Mouse (Mus musculus) heart, embryonic 11.5 days (tissue): Measurements from ENCODE around the gene Gm5741. TPM values are rescaled to one million over a fixed set of nuclear protein-coding genes. Genes with fewer than 3 reads are reported as not detected.

Source experiments
- ATAC-seq: fragments of 200-750 bp; cut with Nextera tagmentation; replicated peaks from 2 replicates; pipeline ENCODE4 v1.8.0; 2017; ENCODE audit warnings: moderate library complexity; ENCODE audit not compliant: insufficient number of reproducible peaks, low FRiP score, low TSS enrichment
- H3K27ac ChIP-seq: fragments of 300-500 bp; sonication (generic); 2 replicates; pipeline ENCODE4 v1.5.1; 2014; ENCODE audit warnings: mild to moderate bottlenecking, low read depth, low read length
- H3K27me3 ChIP-seq: fragments of 300-500 bp; sonication (generic); 2 replicates; pipeline ENCODE4 v1.6.1; 2014; ENCODE audit warnings: mild to moderate bottlenecking, low read length, mixed read lengths; ENCODE audit not compliant: control insufficient read depth, insufficient read depth
- H3K36me3 ChIP-seq: fragments of 300-500 bp; sonication (generic); 2 replicates; pipeline ENCODE4 v1.6.1; 2014; ENCODE audit warnings: mild to moderate bottlenecking, low read length, moderate library complexity, mixed read lengths; ENCODE audit not compliant: control insufficient read depth, insufficient read depth
- H3K4me1 ChIP-seq: fragments of 300-500 bp; sonication (generic); 2 replicates; pipeline ENCODE4 v1.6.1; 2014; ENCODE audit warnings: low read length; ENCODE audit not compliant: control insufficient read depth, insufficient read depth
- H3K4me2 ChIP-seq: fragments of 300-500 bp; sonication (generic); 2 replicates; pipeline ENCODE4 v1.6.1; 2014; ENCODE audit warnings: mild to moderate bottlenecking, moderate library complexity
- H3K4me3 ChIP-seq: fragments of 300-500 bp; sonication (generic); 2 replicates; pipeline ENCODE4 v1.5.1; 2014; ENCODE audit warnings: low read depth, low read length
- H3K9ac ChIP-seq: fragments of 300-500 bp; sonication (generic); 2 replicates; pipeline ENCODE4 v1.6.1; 2014; ENCODE audit warnings: mild to moderate bottlenecking, low read depth, low read length, moderate library complexity
- H3K9me3 ChIP-seq: fragments of 300-500 bp; sonication (generic); replicated peaks from 2 replicates; pipeline ENCODE4 v1.6.1; 2016; ENCODE audit warnings: low read length; ENCODE audit not compliant: control insufficient read depth
- WGBS: fragments of 180-500 bp; shearing (Covaris S2); extraction: QIAGEN DNeasy Blood & Tissue Kit; methylation state at CpG from one replicate; pipeline ENCODE4 v1.1.7; 2014; ENCODE audit not compliant: insufficient replicate concordance; 5-methylcytosine and 5-hydroxymethylcytosine counted together
- polyA plus RNA-seq: library from polyadenylated mRNA; unstranded; fragments of >200 nt; fragmentation: Nextera tagmentation; extraction: Ambion mirVana; gene quantifications from 2 replicates; pipeline ENCODE4 v1.2.1, GENCODE M21; 2014

Gm5741 gene
- polyA plus RNA-seq, 1 experiment from 2014 or later: not detected

DNA sequence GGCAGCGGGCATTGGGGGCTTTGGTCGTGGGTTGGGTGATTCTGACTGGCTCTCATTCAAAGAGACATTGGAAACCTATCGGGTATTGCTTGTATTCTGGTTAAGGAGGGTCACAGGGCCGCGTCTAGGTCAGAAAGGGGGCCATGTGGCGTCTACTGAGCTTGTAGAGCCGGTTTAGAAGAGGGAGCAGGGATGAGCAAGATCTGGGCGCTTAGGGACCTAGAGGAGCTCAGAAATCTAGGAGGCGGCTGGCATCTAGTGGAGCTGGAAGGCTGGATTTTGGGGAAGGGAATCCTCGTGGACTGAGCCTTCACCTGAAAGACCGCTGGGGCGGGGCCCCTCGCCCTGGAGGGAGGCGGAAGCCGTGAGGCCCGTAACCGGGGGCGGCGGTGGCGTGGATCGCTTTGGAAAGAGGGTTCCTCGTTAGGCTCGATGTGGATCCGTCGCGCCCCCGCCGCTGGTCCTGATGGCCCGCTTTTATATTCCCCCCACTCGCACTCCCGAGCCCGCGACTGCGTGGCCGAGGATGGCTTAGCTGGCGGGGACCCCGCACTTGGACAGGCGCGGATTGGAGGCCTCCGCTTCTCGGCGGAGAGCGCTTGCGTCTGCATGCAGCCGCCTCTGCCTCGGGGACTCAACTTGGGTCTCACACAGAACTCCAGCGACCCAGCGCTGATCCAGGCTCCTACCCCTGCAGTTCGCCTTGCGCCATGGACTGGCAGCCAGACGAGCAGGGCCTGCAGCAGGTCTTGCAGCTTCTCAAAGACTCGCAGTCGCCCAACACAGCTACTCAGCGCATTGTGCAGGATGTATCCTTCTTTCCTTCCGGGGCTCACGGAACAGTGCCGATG is 29.9 kb downstream of the Gm5741 start:
- peak overlapping the region; percentile 94 for H3K9ac ChIP-seq
- ATAC-seq: no peak
- under 1% methylated on average over 57 of the region's 57 CpGs for WGBS
- peak overlapping the region; percentile 99 for H3K27ac ChIP-seq
- peaks cover 16% of the 10 kb centered on the region for H3K36me3 ChIP-seq
- no peaks in the 10 kb centered on the region for H3K9me3 ChIP-seq
- H3K4me1 ChIP-seq: peaks cover 22% of the 10 kb centered on the region
- H3K4me3 ChIP-seq: peak overlapping the region; percentile 94
- peak overlapping the region; percentile 97 for H3K4me2 ChIP-seq
- no peaks in the 10 kb centered on the region for H3K27me3 ChIP-seq

DNA sequence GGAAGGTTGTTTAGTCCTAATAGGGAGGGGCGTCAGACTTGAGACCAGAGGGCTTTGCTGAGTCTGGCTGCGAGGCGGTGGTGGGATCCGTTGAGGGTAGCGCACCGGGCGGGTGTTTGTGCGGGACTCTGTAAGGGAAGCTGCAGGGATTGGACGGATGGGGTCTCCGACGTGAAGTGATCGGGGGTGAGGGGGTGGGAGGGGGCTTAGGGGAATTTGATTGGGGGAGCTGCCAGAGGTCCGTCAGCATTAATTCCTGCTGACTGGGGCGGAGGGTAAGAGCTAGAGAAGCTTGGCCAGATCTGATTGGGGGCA is 30.5 kb downstream of the Gm5741 start:
- WGBS: 1% methylated on average over 14 of the region's 14 CpGs
- Histone ChIP-seq H3K4me3 (peak overlapping the region; percentile 94), H3K9me3 (no peaks in the 10 kb centered on the region), H3K4me1 (peaks cover 22% of the 10 kb centered on the region), H3K27ac (peak overlapping the region; percentile 99), H3K27me3 (no peaks in the 10 kb centered on the region), H3K4me2 (peak overlapping the region; percentile 97), H3K9ac (peak overlapping the region; percentile 94), H3K36me3 (peaks cover 16% of the 10 kb centered on the region)
- ATAC-seq: peak; percentile 26

GRCm38 (mm10) chr8:85036718-85037365 is 30.9 kb downstream of the Gm5741 start, which contains the start of gene Tnpo2:
Gene Tnpo2 (plus strand): TSS chr8:85036915.
- H3K9ac ChIP-seq: peak within 1 kb of the TSS; percentile 94
- peaks cover 20% of the 10 kb centered on the region for H3K36me3 ChIP-seq
- WGBS: under 1% methylated on average over 57 of the region's 59 CpGs
- H3K27me3 ChIP-seq: no peaks in the 10 kb centered on the region
- H3K9me3 ChIP-seq: no peaks in the 10 kb centered on the region
- peak within 1 kb of the TSS; percentile 99 for H3K27ac ChIP-seq
- H3K4me1 ChIP-seq: peaks cover 22% of the 10 kb centered on the region
- peak; percentile 92 for ATAC-seq
- peak within 1 kb of the TSS; percentile 97 for H3K4me2 ChIP-seq
- peak within 1 kb of the TSS; percentile 94 for H3K4me3 ChIP-seq

DNA sequence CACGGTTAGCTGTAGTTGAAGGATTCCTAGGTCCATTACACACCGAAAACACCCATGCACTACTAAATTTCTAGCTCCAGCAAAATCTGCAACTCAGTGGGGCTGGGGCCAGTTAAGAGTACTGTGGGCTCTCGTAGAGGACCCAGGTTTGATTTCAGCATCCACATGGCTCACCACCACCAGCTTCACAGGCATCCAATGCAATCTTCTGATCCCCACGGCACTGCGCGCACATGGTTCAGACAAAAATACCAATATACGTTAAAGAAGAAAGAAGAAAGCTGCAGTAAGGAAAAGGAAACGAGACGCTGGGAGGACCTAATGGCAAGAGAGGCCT is 31.4 kb downstream of the Gm5741 start:
- H3K4me1 ChIP-seq: peaks cover 22% of the 10 kb centered on the region
- peak overlapping the region; percentile 94 for H3K9ac ChIP-seq
- peak overlapping the region; percentile 94 for H3K4me3 ChIP-seq
- H3K4me2 ChIP-seq: peak overlapping the region; percentile 97
- peaks cover 20% of the 10 kb centered on the region for H3K36me3 ChIP-seq
- under 1% methylated on average over 9 of the region's 9 CpGs for WGBS
- no peaks in the 10 kb centered on the region for H3K27me3 ChIP-seq
- peak overlapping the region; percentile 99 for H3K27ac ChIP-seq
- ATAC-seq: no peak
- H3K9me3 ChIP-seq: no peaks in the 10 kb centered on the region

DNA sequence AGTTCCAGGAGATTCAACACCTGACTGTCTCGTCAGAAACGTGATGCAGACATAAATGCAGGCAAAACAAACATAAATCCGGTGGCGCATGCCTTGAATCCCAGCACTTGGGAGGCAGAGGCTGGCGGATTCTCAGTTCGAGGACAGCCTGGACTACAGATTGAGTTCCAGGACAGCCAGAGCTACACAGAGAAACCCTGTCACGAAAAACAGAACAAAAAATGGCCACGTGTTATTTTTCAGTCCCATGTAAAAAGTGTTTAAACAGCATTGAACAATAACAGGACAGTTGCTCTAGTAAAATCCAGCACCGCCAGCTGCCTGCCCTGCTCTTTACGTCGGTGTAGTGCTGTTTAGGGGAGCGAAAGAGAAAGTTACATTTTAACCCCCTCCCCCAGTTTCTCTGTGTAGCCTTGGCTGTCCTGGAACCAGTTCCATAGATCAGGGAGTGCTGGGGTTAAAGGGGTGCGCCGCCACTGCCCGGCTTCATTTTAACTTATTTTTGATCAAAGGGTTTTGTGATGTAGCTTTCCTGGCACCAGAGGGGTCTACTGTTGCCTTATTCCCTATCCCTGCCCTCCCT is 32.0 kb downstream of the Gm5741 start:
- peak overlapping the region; percentile 94 for H3K9ac ChIP-seq
- peaks cover 14% of the 10 kb centered on the region for H3K36me3 ChIP-seq
- WGBS: 1% methylated on average over 15 of the region's 15 CpGs
- peak overlapping the region; percentile 97 for H3K4me2 ChIP-seq
- ATAC-seq: no peak
- H3K4me1 ChIP-seq: peaks cover 22% of the 10 kb centered on the region
- peak overlapping the region; percentile 99 for H3K27ac ChIP-seq
- peak overlapping the region; percentile 94 for H3K4me3 ChIP-seq
- H3K27me3 ChIP-seq: no peaks in the 10 kb centered on the region
- no peaks in the 10 kb centered on the region for H3K9me3 ChIP-seq

GRCm38 (mm10) chr8:85035165-85035727 is 32.5 kb downstream of the Gm5741 start:
- Histone ChIP-seq H3K9me3 (no peaks in the 10 kb centered on the region), H3K4me1 (peaks cover 22% of the 10 kb centered on the region), H3K9ac (peak overlapping the region; percentile 94), H3K4me2 (peak overlapping the region; percentile 97), H3K27ac (peak overlapping the region; percentile 99), H3K27me3 (no peaks in the 10 kb centered on the region), H3K4me3 (peak overlapping the region; percentile 94), H3K36me3 (peaks cover 12% of the 10 kb centered on the region)
- WGBS: 5% methylated on average over 12 of the region's 12 CpGs
- no peak for ATAC-seq

- 3% methylated on average over 13 of the region's 13 CpGs for WGBS
- peak overlapping the region; percentile 54 for H3K27ac ChIP-seq
Observed at GRCm38 (mm10) chr8:85034764-85035163, 33.0 kb downstream of the Gm5741 start.

DNA sequence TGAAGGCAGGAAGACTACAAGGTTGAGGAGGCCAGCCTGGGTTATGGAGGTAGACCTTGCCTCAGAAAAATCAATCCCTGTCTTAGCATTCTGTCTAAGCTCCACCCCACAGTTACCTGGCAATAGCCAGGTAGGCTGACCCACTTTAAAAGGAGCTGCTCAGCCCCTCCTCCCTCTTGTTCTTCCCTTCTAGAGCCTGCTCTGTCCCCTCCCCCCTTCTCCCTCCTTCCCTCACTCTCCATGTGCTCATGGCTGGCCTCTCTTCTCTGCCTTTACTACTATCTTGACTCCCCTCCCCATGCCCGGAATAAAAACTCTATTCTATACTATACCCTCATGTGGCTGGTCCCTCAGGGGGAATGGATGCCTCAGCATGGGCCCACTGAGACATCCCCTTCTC is 33.9 kb downstream of the Gm5741 start:
- Histone ChIP-seq H3K4me1 (peaks cover 24% of the 10 kb centered on the region), H3K27ac (no peak overlapping the region), H3K9ac (no peak overlapping the region), H3K9me3 (no peaks in the 10 kb centered on the region), H3K4me2 (no peak overlapping the region), H3K4me3 (no peak overlapping the region), H3K36me3 (peaks cover 17% of the 10 kb centered on the region), H3K27me3 (no peaks in the 10 kb centered on the region)
- 54% methylated on average over 1 of the region's 1 CpGs for WGBS
- no peak for ATAC-seq

More at GRCm38 (mm10) chr8:85034764-85035163, 33.0 kb downstream of the Gm5741 start:
- no peaks in the 10 kb centered on the region for H3K27me3 ChIP-seq
- H3K9me3 ChIP-seq: no peaks in the 10 kb centered on the region
- ATAC-seq: no peak
- peaks cover 22% of the 10 kb centered on the region for H3K4me1 ChIP-seq
- peak overlapping the region; percentile 94 for H3K4me3 ChIP-seq
- H3K36me3 ChIP-seq: peaks cover 15% of the 10 kb centered on the region
- H3K4me2 ChIP-seq: peak overlapping the region; percentile 97
- peak overlapping the region; percentile 94 for H3K9ac ChIP-seq
